Mouse (Mus musculus): ENCODE results near the gene Aoc1. TPM values are rescaled to one million over a fixed set of nuclear protein-coding genes. Genes with fewer than 3 reads are reported as not detected.

The Aoc1 gene
- total RNA-seq, 2 experiments from 2014 or later = not detected

DNA sequence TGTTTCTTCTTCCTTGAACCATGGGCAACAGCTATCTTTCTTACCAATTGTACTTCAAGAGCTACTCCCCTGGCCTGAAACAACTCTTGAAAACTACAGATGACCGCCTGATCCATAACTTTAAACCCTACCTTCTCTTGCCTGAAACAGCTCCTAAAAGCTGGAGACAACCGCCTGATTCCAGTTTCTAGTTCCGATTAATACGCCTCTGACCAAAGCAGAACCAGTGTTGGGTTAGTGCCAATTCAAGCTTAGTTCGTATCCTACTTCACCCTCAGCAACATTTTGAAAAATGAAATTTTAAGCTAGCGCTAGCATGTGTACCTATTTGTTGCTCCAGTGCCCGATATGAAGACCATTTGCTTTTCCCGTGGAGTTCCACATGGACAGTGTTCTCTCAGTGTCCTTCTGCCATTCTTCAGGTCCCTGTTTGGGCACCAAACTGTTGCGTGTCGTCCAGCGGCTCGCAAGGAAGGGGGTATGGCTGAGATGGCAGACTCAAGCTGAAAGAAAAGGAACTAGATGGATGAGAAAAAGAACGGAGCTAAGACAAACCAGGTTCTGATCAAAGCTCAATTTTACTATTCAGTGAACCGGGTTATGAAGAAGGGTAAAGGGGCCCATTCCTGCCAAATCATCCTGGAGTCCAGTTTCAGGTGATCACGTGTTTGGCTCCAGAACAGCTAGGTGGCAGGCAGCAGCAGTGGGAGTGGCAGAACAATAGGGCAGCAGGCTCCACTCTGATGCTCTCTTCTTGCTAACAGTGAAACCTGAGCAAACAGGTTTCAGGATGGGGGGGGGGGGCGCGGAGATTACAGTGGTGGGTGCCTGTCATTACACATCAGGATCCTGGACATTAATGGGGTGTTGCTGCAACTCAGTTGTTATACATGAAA is 30.1 kb downstream of the Aoc1 start:
- no peak for DNase-seq (ENCODE audit: extremely low spot score in 1 of 2, low spot score in 1 of 2)

DNA sequence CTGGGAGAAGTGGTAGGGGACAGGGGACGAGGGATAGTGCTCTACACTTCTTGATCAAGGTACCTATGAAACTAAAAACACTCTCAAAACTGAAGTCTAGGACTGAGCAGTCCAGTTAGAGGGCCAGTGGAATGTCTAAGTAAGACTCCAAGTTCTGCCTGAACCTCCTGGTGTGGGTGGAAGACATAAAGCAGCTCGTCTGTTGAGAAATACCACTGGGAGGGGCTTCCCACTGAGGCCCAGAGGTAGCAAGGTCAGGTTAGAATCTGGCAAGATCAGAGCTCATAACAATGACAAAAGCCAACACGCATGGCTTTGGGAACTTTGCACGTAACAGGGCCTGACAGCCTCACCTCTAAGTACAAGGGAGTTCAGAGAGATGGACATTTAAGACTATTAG is 30.7 kb downstream of the Aoc1 start:
- no peak for DNase-seq (ENCODE audit: extremely low spot score in 1 of 2, low spot score in 1 of 2)

- no peak for DNase-seq (ENCODE audit: extremely low spot score in 1 of 2, low spot score in 1 of 2)
These were observed 32.9 kb downstream of the Aoc1 start for GRCm38 (mm10) chr6:48905606-48906005.

- DNase-seq (ENCODE audit: extremely low spot score in 1 of 2, low spot score in 1 of 2) = no peak
These were observed 33.7 kb downstream of the Aoc1 start for GRCm38 (mm10) chr6:48906371-48906770.

DNA sequence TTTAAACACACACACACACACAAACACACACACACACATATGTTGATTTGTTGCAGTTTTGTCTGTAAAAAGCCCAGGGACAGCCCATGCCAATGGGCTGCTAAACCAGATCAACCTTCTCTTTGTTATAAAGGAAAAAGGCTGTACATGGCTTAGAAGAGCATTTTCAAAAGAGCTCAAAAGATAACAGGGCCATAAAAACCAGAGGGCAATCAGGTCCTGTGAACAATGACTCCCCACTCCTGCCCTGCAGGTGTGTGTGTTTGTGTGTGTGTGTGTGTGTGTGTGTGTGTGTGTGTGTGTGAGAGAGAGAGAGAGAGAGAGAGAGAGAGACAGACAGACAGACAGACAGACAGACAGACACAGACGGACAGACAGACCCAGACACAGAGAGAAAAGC is 36.5 kb downstream of the Aoc1 start:
- no peak for DNase-seq (ENCODE audit: extremely low spot score in 1 of 2, low spot score in 1 of 2)

GRCm38 (mm10) chr6:48912033-48912432 is 39.3 kb downstream of the Aoc1 start:
- peak in 1 of 2 experiments; percentile 4 for DNase-seq (ENCODE audit: extremely low spot score in 1 of 2, low spot score in 1 of 2)

DNA sequence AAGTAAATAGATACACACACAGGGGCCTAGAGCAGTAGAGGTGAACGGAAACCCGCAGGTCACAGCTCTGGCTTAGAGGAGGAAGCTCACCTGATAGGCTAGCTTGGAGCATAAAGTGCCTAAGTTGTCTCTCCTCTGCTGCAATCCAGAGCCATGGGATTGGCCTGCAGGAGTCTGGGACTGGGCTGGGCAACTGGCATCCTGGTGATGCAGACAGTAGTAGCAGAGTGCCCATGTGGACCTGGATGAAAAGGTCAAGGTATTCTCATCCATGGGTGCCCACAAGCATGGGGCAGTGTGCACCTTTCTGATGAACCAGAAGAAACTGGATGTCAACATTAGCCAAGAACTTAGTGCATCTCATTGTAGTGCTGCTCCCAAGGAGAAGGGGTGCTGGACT is 40.9 kb downstream of the Aoc1 start:
- DNase-seq (ENCODE audit: extremely low spot score in 1 of 2, low spot score in 1 of 2) = no peak

DNA sequence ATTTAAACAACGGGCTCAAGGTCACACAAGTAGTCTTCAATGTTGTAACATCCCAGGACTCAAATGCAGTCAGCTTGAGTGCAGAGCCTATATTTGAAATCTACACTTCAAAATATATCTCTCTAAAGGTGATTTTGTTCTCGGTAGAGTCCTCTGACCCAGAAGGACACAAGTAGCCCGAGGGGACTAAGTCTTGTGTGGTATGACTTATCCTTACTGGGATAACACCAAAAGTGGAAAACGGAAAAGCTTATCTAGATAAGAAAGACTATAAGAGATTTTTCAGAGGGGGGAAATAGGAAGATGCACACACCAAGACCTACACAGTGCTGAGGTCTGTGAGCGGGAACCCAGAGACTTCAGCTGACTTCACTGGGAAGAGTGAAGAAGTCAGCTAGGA is 56.9 kb downstream of the Aoc1 start, which contains the start of gene 1600015I10Rik:
1600015I10Rik (plus strand) TSS at position 301 of the 400 bp plus-strand sequence.
- DNase-seq (ENCODE audit: extremely low spot score in 1 of 2, low spot score in 1 of 2) = no peak

GRCm38 (mm10) chr6:48949596-48949995 is 76.9 kb downstream of the Aoc1 start:
- DNase-seq (ENCODE audit: extremely low spot score in 1 of 2, low spot score in 1 of 2) = no peak

- no peak for DNase-seq (ENCODE audit: extremely low spot score in 1 of 2, low spot score in 1 of 2)
These were observed 78.0 kb downstream of the Aoc1 start for GRCm38 (mm10) chr6:48950676-48951075.

DNA sequence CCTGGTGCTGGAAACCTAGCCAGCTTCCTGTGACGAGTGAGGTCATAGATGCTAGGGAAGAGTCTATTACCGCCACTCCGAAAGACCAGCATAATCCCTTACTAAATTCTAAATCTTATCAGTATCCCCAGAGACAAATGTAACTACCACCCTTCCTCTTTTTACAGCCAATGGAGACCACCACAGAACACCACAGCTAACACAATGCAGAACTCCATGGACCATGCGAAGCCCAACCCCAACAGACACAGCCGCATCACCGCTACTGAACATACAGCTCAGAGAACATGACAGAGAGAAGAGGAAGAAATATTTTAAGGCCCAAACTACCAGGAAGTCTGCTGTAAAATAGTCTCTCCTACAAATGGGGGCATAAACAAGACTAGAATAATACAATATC is 78.9 kb downstream of the Aoc1 start:
- DNase-seq (ENCODE audit: extremely low spot score in 1 of 2, low spot score in 1 of 2) = no peak

DNA sequence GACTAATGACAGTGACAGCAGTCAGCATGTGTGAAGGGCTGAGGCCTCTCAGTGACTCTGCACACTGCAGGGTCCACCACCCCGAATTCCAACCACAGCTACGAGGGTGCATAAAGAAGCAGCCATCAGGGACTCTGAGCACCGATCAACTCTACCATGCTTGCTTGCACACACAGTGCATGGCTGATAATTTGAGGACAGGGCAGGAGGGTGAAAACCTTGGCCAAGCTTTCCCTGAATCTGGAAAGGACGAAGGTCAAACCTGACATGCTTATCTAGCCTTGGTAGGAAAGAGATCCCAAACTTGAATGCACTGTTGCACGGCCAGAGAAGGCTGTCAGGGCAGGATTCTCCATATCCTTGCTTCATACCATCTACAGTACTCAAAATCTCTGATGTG is 80.5 kb downstream of the Aoc1 start:
- DNase-seq (ENCODE audit: extremely low spot score in 1 of 2, low spot score in 1 of 2) = no peak

DNA sequence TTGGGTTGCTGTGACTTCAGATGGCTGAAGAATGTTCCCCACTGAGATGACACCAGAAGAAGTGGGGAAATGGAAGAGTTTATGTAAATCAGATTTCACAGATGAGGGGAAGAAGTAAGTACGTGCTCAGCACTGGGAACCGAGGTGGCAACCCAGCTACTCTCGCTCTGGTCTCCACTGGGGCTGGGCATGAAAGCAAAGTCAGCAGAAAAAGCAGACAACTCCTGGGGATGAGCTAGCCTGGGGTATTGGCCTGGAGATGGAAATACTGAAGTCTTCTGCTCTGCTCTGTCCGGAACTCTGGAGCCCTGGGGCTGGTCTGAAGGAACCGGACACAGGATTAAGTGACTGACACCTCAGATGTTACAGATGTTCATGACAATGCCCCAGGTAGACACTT is 81.5 kb downstream of the Aoc1 start:
- no peak for DNase-seq (ENCODE audit: extremely low spot score in 1 of 2, low spot score in 1 of 2)

GRCm38 (mm10) chr6:48954946-48955345 is 82.2 kb downstream of the Aoc1 start:
- peak; percentile 16 to 63 for DNase-seq (ENCODE audit: extremely low spot score in 1 of 2, low spot score in 1 of 2)

DNA sequence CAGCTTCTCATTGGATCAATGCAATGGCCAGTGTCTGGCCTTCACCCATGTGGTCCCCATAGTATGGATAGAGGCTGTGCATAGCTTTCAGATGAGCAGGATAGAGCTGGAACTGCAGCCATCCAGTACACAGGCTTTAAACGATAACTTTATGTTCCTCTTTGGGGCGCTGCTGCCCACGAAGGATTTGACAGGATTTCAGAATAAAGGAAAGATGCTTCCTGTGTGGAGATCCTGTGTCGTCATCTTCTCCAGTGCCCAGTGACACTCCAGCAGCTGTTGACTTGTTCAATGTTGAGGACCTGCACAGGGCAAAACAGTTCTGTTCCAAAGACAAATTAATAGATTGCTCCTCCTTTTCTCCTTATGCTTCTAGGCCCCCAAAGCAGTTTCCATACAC is 84.1 kb downstream of the Aoc1 start:
- DNase-seq (ENCODE audit: extremely low spot score in 1 of 2, low spot score in 1 of 2) = no peak

DNA sequence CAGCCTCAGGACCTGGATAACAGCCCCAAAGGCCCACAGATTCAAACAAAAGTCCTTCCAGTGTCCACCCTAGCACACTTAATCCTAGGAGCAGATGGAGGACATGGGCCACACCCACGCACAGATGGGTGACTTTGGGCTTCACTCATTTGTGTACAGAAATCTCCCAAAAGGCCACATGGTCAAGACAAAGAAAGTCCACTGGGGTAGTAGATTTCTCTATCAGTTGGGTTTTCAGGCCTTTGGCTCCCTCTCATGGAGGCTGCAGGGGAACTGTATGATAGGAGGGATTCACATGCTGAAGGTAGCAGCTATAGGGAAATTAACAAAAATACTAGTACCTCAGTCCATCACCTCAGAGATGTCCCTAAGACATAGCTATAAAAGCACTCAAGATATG is 85.4 kb downstream of the Aoc1 start:
- DNase-seq (ENCODE audit: extremely low spot score in 1 of 2, low spot score in 1 of 2) = peak in 1 of 2 experiments; percentile 29

Other genes starting within 250 kb of the Aoc1 start
- 10 to 100 TPM; 12.7 to 14.4 TPM for gene AI854703, start 246.1 kb upstream of the Aoc1 start, total RNA-seq (2021)
- under 1 TPM; 0.64 to 0.66 TPM for gene Gimap8, start 225.7 kb upstream of the Aoc1 start, total RNA-seq (2021)
- gene Gimap9, start 196.8 kb upstream of the Aoc1 start, total RNA-seq (2021) = under 1 TPM in 1 of 2 experiments, not detected in 1; 0.64 TPM
- not detected for gene Gimap4, start 188.3 kb upstream of the Aoc1 start, total RNA-seq (2021)
- gene Gimap6, start 164.7 kb upstream of the Aoc1 start, total RNA-seq (2021) = 1 to 10 TPM; 4.9 to 5.2 TPM
- 1 to 10 TPM in 1 of 2 experiments, not detected in 1; 1.1 TPM for gene Gm28053, start 154.3 kb upstream of the Aoc1 start, total RNA-seq (2021)
- gene Gimap7, start 154.3 kb upstream of the Aoc1 start, total RNA-seq (2021) = not detected
- 1 to 10 TPM; 2.0 to 2.6 TPM for gene Gimap1, start 133.8 kb upstream of the Aoc1 start, total RNA-seq (2021)
- 1 to 10 TPM in 1 of 2 experiments, under 1 TPM in 1; 0.71 to 1.0 TPM for gene Gimap5, start 126.7 kb upstream of the Aoc1 start, total RNA-seq (2021)
- gene Gimap3, start 102.0 kb upstream of the Aoc1 start, total RNA-seq (2021) = not detected
- 10 to 100 TPM; 22.8 to 26.9 TPM for gene Tmem176a, start 32.0 kb upstream of the Aoc1 start, total RNA-seq (2021)
- gene Tmem176b, start 31.4 kb upstream of the Aoc1 start, total RNA-seq (2021) = 10 to 100 TPM; 54.9 to 64.9 TPM
- gene 1600015I10Rik, start 57.0 kb downstream of the Aoc1 start, total RNA-seq (2021) = not detected
- gene Doxl2, start 102.1 kb downstream of the Aoc1 start, total RNA-seq (2021) = not detected
- not detected for gene Svs1, start 114.0 kb downstream of the Aoc1 start, total RNA-seq (2021)
- 1 to 10 TPM; 2.1 to 2.2 TPM for gene Gpnmb, start 163.7 kb downstream of the Aoc1 start, total RNA-seq (2021)
- gene Malsu1, start 200.9 kb downstream of the Aoc1 start, total RNA-seq (2021) = 10 to 100 TPM; 22.8 to 28.3 TPM